Mouse (Mus musculus) left cerebral cortex, adult 6 months (tissue): ENCODE results near the gene Zfp300. TPM values are rescaled to one million over a fixed set of nuclear protein-coding genes. Genes with fewer than 3 reads are reported as not detected.

ENCODE experiments used
- long read RNA-seq, 2 experiments: library from polyadenylated mRNA; unstranded; transcript quantifications; one replicate each; pipeline ENCODE4 v2.0.0; 2019 to 2020
- polyA plus RNA-seq: library from polyadenylated mRNA; unstranded; fragments of <200 nt; fragmentation: Nextera tagmentation; gene quantifications from 2 replicates; pipeline ENCODE4 v1.2.3, GENCODE M21; 2021

The Zfp300 gene
- 0.82 and 1.7 TPM in 2 replicates for polyA plus RNA-seq
- long read RNA-seq, experiment 1, full-length matches to known transcripts: 1 of 7 reads
- long read RNA-seq, experiment 1, partial matches to known transcripts: 0 of 7 reads
- long read RNA-seq, experiment 1, other reads (novel, unspliced or antisense): 6 of 7 reads
- long read RNA-seq, experiment 2, partial matches to known transcripts: 0 of 2 reads
- long read RNA-seq, experiment 2, other reads (novel, unspliced or antisense): 2 of 2 reads

DNA sequence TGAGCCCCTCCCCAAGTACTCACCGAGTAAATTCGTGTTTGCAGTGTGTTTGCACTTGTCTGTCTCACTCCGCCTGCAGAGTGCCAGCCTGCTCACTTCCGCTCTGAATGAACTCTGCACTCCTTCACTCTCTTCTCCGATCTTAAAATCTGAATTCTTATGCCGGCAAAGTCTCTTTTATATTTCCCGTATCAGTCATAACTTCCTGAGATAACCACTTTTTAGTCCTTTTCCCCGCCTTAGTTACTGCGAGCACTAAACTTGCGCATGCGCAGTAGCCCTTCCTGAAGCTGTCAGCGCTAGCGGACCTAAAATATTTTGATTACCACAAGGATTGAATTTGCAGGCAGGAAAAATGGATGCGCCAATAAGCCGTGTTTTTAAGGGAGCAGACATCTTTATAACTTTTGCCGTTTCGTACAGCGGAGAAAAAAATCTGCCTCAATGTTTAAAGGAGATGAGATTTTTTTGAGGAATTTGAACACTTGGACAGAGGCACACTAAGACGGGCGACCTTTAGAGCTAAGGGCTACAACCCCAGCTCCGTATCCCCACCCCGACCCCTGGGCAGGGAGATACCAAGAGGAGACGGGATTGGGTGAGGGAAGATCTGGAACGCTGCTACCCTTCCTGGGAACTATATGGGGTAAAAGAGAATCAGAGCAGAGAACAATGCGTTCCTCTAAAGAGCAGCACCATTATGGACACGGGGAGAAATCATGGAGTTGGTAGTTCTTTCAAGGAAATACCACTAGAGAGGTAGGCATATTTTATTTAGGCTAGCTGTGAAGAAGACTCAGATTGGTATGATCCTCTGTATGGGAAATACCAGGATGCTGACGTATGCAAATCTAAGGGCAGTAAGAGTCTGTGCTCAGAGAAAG, at the start of gene Zfp300:
Zfp300 (minus strand) TSS at position 545 of the 884 bp plus-strand sequence.

DNA sequence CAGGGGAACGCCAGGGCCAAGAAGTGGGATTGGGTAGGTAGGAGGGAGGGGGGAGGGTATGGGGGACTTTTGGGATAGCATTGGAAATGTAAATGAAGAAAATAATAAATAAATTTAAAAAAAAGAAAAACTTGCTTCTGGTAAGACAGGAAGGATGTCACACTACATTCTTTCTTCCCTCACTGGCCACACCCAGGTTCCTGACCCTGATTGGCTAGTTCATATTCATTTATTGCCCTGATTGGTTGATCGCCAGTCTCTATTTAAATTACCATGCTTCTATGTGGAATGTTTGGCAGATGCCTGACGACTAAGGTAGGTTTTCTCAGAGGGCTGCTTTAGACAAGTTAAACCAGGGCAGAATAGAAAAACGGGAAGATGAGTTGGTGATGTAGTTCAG, 26.2 kb upstream of the Zfp300 start, which contains the start of gene Ssxa1:
Ssxa1 (plus strand) TSS at position 301 of the 400 bp plus-strand sequence.

DNA sequence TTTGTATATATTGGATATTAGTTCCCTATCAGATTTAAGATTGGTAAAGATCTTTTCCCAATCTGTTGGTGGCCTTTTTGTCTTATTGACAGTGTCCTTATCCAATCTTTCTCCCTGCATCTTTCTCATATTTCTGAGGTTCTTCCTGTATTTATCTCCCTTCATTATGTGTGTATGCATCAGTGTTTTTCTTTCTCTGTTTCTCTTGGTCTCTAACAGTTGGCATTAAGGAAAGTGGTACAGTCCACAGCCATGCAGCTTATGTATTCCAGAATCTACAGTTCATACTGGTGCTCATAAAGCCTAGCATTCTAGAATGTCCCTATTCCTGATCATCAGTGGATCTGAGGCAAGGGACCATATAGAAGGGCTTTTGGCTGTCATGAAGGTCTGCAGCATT, 21.2 kb downstream of the Zfp300 start, which contains the start of gene Spaca5:
Spaca5 (plus strand) TSS at position 301 of the 400 bp plus-strand sequence.

GRCm38 (mm10) chrX:21061866-21062543, 27.3 kb downstream of the Zfp300 start, which contains the start of gene Zfp182:
Gene Zfp182, minus strand, starts transcription at chrX:21062316.

Other genes starting within 250 kb of the Zfp300 start
- 0.74 and 0.92 TPM in 2 replicates for gene Timp1, start 219.4 kb downstream of the Zfp300 start, polyA plus RNA-seq
- 79.1 and 178 TPM in 2 replicates for gene Syn1, start 168.5 kb downstream of the Zfp300 start, polyA plus RNA-seq
- 1.1 and 1.2 TPM in 2 replicates for gene Cfp, start 158.0 kb downstream of the Zfp300 start, polyA plus RNA-seq
- 25.7 and 39.8 TPM in 2 replicates for gene Elk1, start 138.9 kb downstream of the Zfp300 start, polyA plus RNA-seq
- 18.1 and 23.1 TPM in 2 replicates for gene Uxt, start 127.5 kb downstream of the Zfp300 start, polyA plus RNA-seq
- 2.4 and 2.5 TPM in 2 replicates for gene Zfp182, start 27.2 kb downstream of the Zfp300 start, polyA plus RNA-seq
- gene Spaca5, start 21.1 kb downstream of the Zfp300 start, polyA plus RNA-seq: not detected in 2 replicates
- gene Ssxa1, start 26.3 kb upstream of the Zfp300 start, polyA plus RNA-seq: not detected in 2 replicates
- not detected in 2 replicates for gene Gm21876, start 86.1 kb upstream of the Zfp300 start, polyA plus RNA-seq